Comparison of ENCODE assay signal across 8 mouse cellular contexts in the genomic region with DNA sequence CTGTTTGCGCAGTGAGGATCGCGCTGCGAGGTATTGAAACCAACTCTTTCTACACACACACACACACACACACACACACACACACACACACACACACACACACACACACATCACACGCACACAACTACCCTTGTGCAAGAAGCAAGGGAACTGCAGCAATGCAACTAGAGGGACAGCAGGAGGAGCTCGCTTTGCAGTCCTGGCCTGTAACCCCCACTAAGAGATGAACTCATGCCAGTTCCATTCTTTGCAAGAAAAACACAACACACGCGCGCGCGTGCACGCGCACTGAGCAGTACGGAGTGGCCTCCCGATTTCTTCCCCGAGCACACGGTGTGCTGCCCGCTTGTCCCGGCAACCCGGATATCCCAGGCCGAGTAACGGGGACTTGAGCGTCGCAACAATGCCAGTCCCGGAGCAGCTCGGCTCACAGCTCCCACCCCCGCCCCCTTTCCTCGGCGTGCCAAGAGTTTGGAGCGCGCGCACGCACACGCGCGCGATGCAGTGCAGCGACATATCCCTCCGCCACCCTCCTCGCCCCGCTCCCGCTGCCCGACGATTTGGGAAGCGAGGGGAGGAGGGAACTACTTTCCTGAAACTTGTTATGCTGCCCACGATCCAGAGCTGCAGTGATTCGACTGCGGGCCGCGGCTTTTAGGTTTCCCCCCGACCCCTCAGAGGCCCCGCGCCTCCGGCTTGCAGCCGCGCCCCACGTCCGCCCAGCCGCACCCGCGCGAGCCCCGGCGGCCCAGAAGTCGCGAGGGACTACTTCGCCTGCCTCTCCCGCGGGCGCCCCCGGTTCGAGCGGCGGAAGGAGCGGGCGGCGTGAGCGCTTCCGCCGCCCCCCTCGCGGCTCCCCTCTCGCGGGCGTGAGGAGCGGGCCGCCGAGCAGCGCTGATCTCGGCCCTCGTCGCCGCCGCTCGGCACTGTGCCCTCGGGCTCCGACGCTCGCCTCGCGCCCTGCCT. TPM values are rescaled to one million over a fixed set of nuclear protein-coding genes. Genes with fewer than 3 reads are reported as not detected.
DNase-seq lines count a peak whose midpoint lies in the region; ATAC-seq and TF ChIP-seq lines count a peak whose summit lies in the region.

No protein-coding gene starts in this region.

- peak overlapping the region; percentile 99 for H3K27ac ChIP-seq in hindbrain, embryonic 13.5 days

- POLR2A ChIA-PET in Patski (lab: Charles Lee), result interaction anchor here (0.6 to 3.3 kb wide), 9 partner anchors 41 to 620 kb away, joined by 3 to 14 read pairs (median 4); no protein-coding TSS in a partner anchor

- in situ Hi-C loops in Patski (cut with MboI; ENCODE audit: low pct_unique_long_range_greater_than_20kb), result loop anchor here (5.0 kb wide), 3 partner anchors 57 to 218 kb away; no protein-coding TSS in a partner anchor

- peak overlapping the region; percentile 99 for H3K9ac ChIP-seq in hindbrain, embryonic 13.5 days

- H3K4me1 ChIP-seq in hindbrain, embryonic 13.5 days (replicated peaks), result peaks cover 21% of the 10 kb centered on the region

- peak; percentile 73 for ATAC-seq in Patski
- peak; percentile 82 for ATAC-seq in hindbrain, embryonic 13.5 days (ENCODE audit: low FRiP score)

- WGBS in hindbrain, embryonic 13.5 days, result under 1% methylated on average over 82 of the region's 101 CpGs

- H3K36me3 ChIP-seq in hindbrain, embryonic 13.5 days, result no peaks in the 10 kb centered on the region

- H3K4me2 ChIP-seq in hindbrain, embryonic 13.5 days, result peak overlapping the region; percentile 72

- peak; percentile 74 for TF ChIP-seq CTCF in Patski (IDR thresholded peaks at IDR 0.05)

- H3K4me3 ChIP-seq in hindbrain, embryonic 13.5 days, result peak overlapping the region; percentile 89

- H3K27me3 ChIP-seq in Patski, result no peaks in the 10 kb centered on the region
- H3K27me3 ChIP-seq in hindbrain, embryonic 13.5 days, result no peaks in the 10 kb centered on the region

- CTCF ChIA-PET in Patski (lab: Charles Lee), result interaction anchor here (0.8 to 1.8 kb wide), 7 partner anchors 18 to 167 kb away, joined by 3 to 6 read pairs (median 3); no protein-coding TSS in a partner anchor

- H3K9me3 ChIP-seq in hindbrain, embryonic 13.5 days, result no peaks in the 10 kb centered on the region

- peak; percentile 79 for DNase-seq in Patski (ENCODE audit: low read depth, low spot score)
- peak; percentile 93 to 94 for DNase-seq in cerebellum, postnatal 14 days
- peak; percentile 84 to 85 for DNase-seq in frontal cortex, postnatal 14 days (ENCODE audit: low spot score in 2 of 2)
- DNase-seq in layer of hippocampus, postnatal 25 days (ENCODE audit: extremely low spot score in 1 of 2, low spot score in 1 of 2), result peak; percentile 76 to 90
- peak; percentile 88 for DNase-seq in lung, postnatal 25 days (ENCODE audit: low spot score)
- peak; percentile 97 for DNase-seq in retina, embryonic 14.5 days (ENCODE audit: low spot score)
- peak; percentile 90 for DNase-seq in thymus, postnatal 4 days

RNA-seq across cellular contexts. Expression of gene Spred1, which starts 0.6 kb away (rescaled TPM):
- polyA plus RNA-seq in Patski (2021), result 43.9 TPM
- polyA plus RNA-seq in hindbrain, embryonic 13.5 days (2015; fragmentation: Nextera tagmentation; extraction: Ambion mirVana), result 7.2 and 9.2 TPM in 2 replicates
- 10 to 100 TPM; 91.1 to 98.2 TPM for total RNA-seq in layer of hippocampus, postnatal 25 days (2021)

Comparison
In these comparisons a context has a peak if more than half of its experiments do, and no peak if none do; other contexts are left out.
1. Peak in every context shown above with its lines: DNase-seq, ATAC-seq, H3K4me3 ChIP-seq and H3K27ac ChIP-seq.